Mouse (Mus musculus) cerebellum, postnatal 36 days (tissue): ENCODE measurements at regions not wholly inside any gene's neighbourhood (a gene's known extent, or its start where the extent isn't known, plus 50 kb on each side); places are given as distances from the start of the nearest gene placed in this dataset.

Experiments
- DNase-seq, 2 experiments: peaks; one replicate each; pipeline ENCODE4 v3.0.0; 2021 to 2022; ENCODE audit warnings: mixed read lengths in 2 of 2

GRCm38 (mm10) chr16:44674198-44674597 lies 49.9 kb upstream of the Nepro start:
- DNase-seq, result no peak

GRCm38 (mm10) chr16:44672422-44672819 lies 51.7 kb upstream of the Nepro start:
- no peak for DNase-seq

DNA sequence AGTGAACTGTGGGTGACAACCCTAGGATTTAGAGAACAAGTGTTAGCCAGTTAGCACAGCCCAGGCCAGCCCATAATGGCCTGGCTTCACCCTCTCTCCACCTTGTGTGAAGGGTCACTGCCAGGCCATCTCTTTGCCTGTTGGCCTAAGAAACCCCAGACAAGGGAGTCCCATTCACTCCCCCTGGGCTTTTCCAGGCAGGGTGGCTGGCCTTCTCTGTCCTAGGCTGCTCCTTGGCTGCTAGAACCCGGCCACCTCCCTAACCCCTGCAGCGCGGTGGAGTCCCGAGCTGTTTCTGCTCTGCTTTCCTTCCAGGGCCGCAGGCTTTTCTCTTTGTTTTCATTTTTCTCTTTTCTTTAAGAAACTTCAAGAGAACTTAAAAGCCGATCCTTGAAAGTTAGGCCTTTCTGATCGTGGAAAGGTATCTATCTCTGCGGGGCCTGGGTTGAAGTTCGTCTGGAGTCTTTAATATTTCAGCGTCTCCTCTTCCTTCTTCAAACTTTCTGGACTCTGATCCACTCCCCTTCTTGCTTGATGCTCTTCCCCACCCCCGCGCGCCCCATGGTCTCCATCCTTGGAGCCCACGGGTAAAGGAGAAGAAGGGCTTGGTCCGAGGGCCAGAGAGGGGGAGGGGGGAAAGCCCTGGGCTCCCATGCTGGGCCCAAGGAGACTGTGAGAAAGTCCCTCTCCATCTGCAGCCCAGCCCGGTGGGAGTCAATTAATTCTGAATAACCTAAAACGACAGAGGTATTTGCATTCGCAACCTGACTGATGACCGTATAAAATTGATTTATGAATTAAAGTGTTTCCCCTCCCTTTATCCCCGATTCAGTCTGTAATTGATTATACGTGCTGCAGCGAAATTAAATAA lies 52.3 kb upstream of the Nepro start:
- no peak for DNase-seq

GRCm38 (mm10) chr16:44668061-44668460 lies 56.0 kb upstream of the Nepro start:
- DNase-seq, result no peak

GRCm38 (mm10) chr16:44667118-44667517 lies 57.0 kb upstream of the Nepro start:
- peak in 1 of 2 experiments; percentile 15 for DNase-seq

DNA sequence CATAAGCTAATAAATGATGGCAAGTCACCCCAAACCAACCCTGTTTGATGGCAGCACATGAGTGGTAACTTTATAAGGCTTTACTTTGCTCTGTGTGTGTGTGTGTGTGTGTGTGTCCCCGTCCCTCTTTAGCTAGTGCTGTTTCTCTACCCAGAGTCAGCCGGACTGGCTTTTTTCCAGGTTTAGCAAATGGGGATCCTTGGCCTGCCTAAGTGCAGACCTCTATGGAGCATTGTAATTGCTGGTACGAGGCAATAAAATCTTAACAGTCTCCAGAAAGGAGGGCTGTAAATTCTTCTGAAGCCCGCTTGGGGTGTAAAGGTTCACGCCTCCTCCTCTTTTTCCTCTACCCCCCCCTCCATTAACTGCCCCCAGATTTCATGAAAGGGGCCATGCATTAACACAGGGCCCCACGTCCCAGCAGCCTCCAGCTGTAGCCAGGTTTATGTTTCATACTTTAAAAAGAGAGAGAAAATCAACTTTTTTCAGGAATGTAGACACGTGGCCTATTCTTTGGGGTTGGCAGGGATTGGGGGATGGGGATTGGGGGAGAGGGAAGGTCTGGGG lies 57.6 kb upstream of the Nepro start:
- no peak for DNase-seq

GRCm38 (mm10) chr16:44665491-44665931 lies 58.6 kb upstream of the Nepro start:
- no peak for DNase-seq

DNA sequence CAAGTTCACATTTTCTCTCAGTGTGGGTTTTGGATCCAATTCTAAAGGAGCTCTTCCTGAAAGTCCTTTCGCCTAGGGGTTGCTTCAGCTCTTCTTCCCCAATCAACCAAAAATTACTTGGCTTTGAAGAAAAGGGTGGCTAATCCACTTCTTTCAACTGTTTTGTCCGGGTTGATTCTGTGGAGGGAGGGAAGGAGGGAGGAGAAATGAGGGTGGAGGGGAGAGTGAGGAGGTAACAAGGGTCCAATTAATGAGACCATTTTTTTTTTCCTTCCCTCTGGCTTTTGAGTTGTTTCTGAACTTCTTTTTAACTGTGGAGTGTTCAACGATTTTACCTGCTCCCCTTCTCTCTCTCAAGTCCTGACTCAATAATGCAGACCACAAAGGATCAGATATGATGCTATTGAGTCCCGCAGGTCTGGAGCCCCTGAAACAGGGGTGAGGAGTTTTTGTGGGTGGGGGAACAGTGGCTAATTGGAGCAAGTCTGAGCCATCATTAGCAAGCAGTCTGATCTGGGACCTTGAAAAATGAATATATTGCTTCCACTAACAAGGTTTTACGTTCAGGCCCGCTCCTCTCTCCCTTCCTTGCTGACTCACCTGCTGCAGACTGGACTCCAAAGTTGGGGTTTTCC lies 61.0 kb upstream of the Nepro start:
- no peak for DNase-seq

DNA sequence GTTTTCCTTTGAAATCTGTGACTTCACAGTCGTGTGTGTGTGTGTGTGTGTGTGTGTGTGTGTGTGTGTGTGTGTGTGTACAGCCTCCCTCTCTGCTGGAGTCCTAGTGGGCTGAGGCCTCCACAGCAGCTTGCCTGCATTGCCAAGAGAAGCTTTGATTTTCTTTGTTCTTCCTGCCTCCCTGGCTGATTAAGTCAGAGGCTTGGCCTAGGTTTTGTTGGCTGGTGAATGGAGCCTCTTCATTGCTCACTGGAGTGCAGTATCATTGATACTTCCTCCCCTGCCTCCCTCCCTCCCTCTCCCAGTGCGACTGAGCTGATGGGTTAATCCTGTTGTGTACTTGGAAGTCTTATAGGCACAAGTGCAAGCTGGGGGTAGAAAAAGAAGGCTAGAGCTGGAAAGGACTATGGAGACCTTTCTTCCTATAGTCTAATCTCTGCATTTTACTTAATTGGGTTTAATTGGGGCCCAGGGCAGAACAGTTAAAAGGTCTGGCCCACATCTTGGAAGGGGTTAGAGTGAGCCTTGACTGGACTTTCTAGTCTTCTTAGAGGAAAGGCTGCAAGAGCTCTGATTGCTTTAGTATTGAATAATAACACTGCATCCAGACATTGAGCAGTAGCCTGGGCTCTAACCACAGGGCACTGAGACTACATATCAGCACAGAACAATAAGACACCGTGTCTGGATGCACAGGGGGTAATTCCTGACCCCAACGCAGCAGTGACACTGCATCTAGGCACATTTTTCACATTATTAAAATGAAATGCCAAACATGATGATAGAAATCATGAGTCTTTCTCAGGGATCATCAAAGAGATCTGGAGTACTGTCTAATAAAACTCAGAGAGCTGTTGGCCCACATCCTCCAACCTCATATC lies 62.9 kb upstream of the Nepro start:
- DNase-seq, result no peak

DNA sequence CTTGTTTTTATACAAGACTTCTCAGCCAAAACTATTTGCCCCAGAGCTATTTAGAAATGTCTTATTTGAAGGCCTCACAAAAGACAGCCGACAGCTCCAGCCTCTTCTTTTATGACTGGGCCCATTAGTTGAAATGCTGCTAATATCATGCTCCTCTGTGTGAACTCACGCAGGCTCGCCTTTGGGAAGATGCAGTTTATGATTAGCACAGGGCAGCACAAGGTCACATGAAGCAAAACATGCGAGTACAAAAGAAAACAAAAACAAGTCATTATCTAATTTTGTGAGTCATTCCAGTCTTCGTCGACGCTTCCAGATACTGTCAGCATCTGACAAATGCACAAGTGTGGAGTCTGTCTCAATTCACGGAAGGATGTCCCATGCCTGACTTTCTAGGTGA lies 65.8 kb upstream of the Nepro start:
- no peak for DNase-seq

DNA sequence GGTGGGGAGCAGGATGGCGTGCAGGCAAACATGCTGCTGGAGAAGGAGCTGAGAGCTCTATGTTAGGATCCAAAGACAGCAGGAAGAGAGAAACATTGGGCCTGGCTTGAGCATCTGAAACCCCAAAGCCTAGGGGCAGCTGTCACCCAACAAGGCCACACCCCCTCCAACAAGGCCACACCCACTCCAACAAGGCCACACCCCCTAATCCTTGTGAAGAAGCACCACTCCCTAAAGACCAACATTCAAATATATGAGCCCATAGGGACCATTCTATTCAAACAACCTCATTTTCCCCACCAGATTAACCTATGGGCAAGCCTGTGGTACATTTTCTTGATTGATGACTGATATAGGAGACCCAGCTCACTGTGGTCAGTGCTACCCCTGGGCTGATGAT lies 67.9 kb upstream of the Nepro start:
- no peak for DNase-seq

GRCm38 (mm10) chr16:44655306-44655705 lies 68.8 kb upstream of the Nepro start:
- DNase-seq, result no peak

DNA sequence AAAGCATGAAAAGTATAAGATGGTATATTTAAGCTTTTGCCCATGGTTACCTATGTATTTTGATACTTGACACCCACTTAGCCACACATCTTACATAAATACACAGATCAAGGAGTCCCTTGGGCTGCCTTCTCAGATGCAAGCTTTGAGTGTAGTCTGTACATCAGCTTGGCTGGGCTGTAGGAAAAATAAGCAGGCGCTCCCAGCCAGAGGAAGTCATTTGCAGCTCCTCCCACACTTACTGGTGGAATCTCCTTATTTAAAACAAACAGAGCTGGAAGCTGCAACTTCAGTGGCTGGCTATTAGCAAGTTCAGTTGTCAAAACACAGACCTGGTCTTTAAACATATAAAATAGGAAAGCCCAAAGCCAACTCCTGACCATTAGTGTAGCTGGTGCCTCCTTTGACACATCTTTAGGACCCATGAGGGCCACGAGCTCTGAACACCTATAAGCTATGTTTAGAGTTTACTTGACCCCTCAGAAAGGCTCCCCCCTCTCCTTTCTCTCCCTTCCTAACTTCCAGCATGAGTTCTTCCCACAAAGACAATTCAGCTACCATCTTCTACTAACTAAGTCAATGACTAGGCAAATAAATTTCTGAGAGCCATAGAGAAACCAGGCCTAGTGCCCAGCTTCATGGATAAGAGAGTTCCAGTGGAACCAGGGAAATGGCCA lies 75.4 kb upstream of the Nepro start:
- DNase-seq, result no peak

GRCm38 (mm10) chr16:44643992-44644391 lies 80.1 kb upstream of the Nepro start:
- DNase-seq, result peak; percentile 18 to 51

GRCm38 (mm10) chr16:44637100-44637499 lies 78.4 kb upstream of the Boc start:
- no peak for DNase-seq

GRCm38 (mm10) chr16:44634486-44634885 lies 75.8 kb upstream of the Boc start:
- no peak for DNase-seq

GRCm38 (mm10) chr16:44633059-44633667 lies 74.5 kb upstream of the Boc start:
- peak in 1 of 2 experiments; percentile 46 for DNase-seq

- peak; percentile 88 to 94 for DNase-seq
Measured at GRCm38 (mm10) chr16:44632330-44633058, 73.8 kb upstream of the Boc start.

GRCm38 (mm10) chr16:44631357-44632053 lies 72.8 kb upstream of the Boc start:
- DNase-seq, result no peak

GRCm38 (mm10) chr16:44630861-44631260 lies 72.2 kb upstream of the Boc start:
- DNase-seq, result no peak
